Mouse (Mus musculus) olfactory bulb, adult 2 months (tissue): ENCODE measurements around the gene Nr2f6.

Experiments
- CTCF ChIP-seq: fragments of 200-500 bp; IDR thresholded peaks from 2 replicates; pipeline ENCODE4 v1.5.1; 2012; ENCODE audit warnings: low read depth, mild to moderate bottlenecking, low read length, moderate library complexity; ENCODE audit not compliant: insufficient read depth
- POLR2A ChIP-seq: fragments of 200-500 bp; IDR thresholded peaks from 2 replicates; pipeline ENCODE4 v1.6.1; 2012; ENCODE audit warnings: mild to moderate bottlenecking, low read depth, low read length, moderate library complexity; ENCODE audit not compliant: insufficient read depth

- no peak for TF ChIP-seq CTCF
- no peak for TF ChIP-seq POLR2A
Observed at GRCm38 (mm10) chr8:71394481-71394880, 12.7 kb upstream of the Nr2f6 start.
